Mouse (Mus musculus) right cerebral cortex, adult 2 months (tissue): ENCODE measurements around the gene Top1.

ENCODE experiments used
- DNase-seq, 2 experiments: peaks; one replicate each; pipeline ENCODE4 v3.0.0; 2021 to 2022; ENCODE audit warnings: low spot score in 2 of 2

The Top1 gene

DNA sequence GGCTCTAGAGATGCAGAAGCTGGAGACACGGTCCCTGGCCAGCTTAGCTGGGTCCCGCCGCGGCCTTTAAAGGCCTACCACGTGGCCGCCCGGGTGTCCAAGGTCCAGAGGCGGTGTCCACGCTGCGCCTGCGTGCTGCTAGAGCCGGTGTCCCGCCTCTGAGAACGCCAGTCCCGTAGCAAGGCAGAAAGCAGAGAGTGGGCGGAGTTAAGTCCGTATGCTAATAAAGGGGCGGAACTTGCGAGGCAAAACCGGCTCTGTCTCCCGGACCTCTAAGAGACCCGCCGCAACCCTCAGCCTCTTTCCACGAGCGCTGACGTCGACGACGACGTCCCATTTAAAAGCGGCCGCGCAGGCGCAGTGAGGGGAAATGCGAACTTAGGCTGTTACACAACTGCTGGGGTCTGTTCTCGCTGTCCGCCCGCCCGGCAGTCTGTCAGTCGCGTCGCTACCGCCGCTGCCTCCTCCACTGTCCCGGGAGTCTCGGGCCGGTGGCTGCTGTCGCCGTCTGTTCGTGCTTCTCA, at the start of gene Top1:
Gene Top1, plus strand, starts transcription at position 275 of the 524 bp plus-strand sequence.
- peak; percentile 96 to 98 for DNase-seq

DNA sequence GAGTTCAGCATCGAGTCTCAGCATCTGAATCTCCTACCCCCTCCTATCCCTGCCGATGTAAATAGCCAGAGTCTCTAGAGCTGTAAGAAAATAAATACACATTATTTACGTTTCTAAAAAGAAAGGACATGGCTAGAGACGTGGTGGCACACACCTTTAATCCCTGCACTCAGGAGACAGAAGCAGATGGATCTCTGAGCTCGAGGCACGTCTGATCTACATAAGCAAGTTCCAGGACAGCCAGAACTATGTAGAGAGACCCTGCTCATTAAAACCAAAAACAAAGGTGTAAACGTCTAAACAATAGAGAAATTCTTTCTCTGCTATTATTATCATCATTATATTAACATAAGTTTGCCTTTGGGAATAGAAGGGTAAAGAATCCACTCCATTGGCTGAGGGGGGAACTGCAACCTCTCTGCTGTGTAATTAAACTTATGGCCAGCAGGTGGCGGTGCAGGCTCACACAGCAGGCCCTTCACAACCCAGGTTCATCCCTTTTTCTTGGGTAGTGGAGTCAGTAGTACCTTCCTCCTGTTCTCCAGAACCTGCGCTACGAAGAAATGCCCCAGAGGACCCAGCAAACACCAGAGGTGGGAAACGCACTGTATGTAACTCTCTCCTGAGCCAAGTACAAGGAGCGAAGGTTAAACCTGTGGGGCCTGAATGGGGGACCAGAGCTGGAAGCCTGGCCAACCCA, 48.0 kb upstream of the Top1 start:
- peak; percentile 78 to 84 for DNase-seq

GRCm38 (mm10) chr2:160601805-160602204, 43.9 kb upstream of the Top1 start:
- no peak for DNase-seq

DNA sequence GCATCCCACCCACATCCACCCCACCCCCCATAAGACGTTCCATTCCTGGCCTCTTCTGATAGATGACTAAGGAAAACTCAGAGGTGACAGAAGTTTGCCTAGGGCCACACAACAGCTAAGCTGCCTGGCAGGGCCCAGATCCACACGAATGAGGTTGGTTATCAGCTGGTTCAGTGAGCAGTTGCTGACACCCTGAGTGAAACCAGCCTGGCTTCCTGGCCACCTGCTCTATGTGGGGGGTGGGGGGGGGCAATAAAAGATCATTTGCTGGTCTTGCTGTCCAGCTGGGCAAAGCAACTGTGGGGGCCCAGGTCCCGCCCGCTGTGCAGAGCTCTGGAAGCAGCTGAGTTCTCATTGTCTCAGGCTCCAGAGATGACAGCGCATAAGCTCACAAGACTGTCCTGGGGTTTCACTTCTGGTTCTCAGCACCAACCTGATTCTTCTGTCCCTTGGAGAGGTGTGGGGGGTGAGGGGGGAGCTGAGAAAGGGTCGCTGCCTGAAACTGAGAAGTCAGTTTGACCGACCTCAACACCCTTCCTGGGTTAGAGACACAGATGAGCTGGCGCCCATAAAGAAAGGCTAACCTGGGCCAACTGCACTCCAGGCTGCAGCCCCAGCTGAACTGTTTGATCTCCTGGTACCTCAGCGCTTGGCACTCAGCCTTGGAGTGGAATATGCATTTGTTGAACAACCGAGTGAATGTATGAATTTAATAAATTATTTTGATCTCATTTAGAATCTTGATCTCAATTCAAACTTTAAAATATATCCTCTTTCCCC, 42.3 kb upstream of the Top1 start:
- no peak for DNase-seq

GRCm38 (mm10) chr2:160610012-160610411, 35.7 kb upstream of the Top1 start:
- DNase-seq, result no peak

DNA sequence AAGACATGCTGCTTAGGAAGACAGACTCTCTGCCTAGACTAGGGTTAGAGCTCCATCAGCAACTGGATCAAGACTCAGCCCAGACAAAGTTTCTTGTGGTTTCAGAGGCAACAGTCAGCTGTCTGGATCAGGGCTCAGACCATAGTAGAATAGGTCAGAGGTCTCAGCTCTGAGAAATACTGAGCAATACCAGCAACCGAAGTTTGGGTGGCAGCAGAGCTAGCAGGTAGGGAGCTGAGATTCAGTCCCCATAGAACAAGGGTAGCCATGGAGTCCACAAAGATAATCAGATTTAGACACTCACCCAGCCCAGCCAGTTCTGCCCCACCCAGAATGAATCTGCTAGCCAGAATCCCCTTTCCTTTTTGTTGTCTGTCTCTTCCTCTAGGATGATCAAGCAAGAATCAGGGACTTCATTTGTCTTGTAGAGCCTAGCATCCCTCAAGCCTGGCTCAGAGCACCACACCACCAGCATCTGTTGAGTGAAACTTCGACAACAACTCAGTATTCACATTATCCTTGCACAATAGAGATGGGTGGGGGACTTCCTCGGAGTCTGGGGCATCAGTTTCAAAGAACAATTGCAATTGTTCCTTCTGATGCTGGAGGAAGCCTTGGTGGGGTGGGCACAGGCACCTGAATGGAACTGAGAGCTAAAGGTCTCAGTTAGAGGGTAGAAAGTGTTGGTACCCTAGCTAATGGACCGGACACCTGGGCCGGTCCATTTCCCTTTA, 32.3 kb upstream of the Top1 start:
- DNase-seq, result no peak

GRCm38 (mm10) chr2:160617741-160618140, 27.9 kb upstream of the Top1 start:
- DNase-seq, result no peak

DNA sequence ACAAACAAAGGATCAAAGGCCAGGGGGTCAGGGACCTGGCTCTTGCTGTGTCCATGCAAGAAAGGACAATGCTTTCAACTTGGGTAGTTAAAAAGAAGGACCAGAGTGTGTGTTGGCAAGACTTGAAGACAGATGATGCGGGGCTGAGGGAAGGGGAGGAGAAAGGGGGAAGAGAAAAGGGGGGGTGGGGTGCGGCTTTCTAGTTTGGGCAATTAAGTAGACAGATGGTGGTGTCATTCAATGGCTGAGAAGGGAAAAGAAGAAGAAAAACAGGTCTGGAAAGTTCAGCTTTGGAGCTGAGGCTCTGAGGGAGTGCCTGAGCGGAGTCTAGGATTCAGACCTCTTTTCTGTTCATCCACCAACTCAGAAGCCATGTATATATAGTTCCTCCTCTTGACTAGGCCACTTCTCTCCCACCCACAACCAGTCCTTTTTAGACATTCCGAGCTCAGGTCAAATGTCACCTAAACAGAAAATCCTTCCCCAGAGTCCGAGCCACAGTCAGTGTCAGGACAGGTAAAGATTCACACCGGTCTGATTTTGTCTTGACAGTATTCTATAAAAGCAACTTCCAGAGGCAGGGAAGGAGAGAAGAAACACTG, 27.0 kb upstream of the Top1 start:
- DNase-seq, result no peak

DNA sequence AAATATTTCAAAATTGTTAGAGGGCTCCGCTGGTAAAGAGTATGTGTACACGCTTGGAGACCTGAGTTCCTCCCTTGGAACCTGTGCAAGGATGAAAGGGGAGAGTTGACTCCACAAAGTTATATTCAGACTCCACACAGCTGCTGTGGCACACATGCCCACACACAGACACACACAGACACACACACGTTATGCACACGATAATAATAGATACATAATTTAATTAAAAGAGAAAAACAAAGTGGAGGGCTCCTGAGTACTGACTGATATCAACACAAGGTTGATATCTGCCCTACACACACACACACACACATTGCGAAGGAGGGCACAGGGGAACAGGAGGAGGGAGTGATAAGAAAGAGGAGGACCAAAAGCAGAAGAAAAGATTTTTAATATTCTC, 26.4 kb upstream of the Top1 start:
- no peak for DNase-seq

DNA sequence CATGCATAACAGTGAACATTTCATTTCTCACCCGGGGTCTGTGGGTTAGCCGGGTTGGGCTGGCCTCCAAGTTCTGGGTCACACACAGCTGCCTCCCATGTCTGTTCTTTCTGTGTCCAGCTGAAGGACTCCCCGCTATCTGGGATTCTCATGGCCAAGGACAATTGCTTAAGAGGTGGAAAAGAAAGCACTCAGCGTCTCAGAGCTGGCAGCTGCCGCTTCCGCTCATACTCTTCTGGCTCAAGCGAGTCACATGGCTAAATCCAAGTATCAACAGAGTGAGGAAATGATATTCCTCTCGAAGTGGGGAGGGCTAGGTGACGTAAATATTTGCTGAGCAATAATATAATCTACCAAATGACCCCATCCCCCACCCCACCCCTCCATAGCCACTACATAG, 25.9 kb upstream of the Top1 start:
- no peak for DNase-seq

DNA sequence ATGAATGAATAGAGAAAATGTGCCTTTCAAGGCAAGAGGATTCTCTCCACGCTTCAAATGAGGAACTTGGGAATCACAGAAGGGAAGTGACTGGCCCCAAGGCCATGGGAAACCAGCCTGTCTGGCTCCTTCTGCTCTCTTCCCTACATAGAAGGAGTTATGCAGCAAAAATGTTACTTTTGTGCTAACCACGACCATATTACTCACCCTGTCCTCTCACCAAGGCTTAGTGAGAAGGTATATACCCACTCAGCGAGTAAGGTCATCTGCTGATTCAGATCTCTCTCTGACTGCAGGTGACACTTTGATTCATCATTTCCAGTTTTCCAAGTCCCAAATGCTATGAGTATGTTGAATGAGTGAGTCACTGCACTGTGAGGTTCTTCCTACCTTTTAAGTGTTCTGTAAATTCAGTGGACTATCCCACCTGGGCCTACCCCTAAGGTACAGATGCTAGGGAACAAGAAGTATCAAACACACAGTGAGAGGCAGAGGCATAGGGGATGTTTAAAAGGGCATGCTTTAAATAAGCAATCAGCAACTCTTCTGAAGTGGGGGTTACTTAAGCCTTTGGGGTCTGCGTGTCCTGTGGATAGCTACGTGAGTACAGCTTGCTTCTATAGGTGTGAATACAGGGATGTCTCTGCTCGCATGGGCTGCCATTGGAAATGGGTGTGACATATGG, 25.3 kb upstream of the Top1 start:
- DNase-seq, result peak in 1 of 2 experiments; percentile 29

GRCm38 (mm10) chr2:160621001-160621448, 24.7 kb upstream of the Top1 start:
- DNase-seq, result no peak

- DNase-seq, result peak; percentile 48 to 67
Observed at GRCm38 (mm10) chr2:160621661-160622211, 24.0 kb upstream of the Top1 start.

DNA sequence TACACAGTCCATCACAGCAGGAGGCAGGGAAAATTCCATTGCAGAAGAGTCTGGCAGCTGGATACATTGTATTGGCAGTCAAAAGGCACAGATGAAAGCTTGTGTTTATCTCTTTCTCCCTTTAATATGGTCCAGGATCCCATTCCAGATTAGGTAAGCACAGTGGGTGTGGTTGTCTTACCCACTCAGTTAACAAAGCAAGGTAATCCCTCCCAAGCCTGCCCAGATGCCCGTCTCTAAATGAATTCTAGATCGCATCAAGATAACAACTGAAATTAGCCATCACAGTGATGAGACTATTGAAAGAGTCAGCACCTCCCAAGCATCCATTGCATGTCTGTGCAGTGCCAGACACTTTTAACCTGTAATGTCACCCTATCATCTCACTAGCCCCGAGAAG, 23.0 kb upstream of the Top1 start:
- no peak for DNase-seq

GRCm38 (mm10) chr2:160623745-160624144, 21.9 kb upstream of the Top1 start:
- DNase-seq, result no peak

DNA sequence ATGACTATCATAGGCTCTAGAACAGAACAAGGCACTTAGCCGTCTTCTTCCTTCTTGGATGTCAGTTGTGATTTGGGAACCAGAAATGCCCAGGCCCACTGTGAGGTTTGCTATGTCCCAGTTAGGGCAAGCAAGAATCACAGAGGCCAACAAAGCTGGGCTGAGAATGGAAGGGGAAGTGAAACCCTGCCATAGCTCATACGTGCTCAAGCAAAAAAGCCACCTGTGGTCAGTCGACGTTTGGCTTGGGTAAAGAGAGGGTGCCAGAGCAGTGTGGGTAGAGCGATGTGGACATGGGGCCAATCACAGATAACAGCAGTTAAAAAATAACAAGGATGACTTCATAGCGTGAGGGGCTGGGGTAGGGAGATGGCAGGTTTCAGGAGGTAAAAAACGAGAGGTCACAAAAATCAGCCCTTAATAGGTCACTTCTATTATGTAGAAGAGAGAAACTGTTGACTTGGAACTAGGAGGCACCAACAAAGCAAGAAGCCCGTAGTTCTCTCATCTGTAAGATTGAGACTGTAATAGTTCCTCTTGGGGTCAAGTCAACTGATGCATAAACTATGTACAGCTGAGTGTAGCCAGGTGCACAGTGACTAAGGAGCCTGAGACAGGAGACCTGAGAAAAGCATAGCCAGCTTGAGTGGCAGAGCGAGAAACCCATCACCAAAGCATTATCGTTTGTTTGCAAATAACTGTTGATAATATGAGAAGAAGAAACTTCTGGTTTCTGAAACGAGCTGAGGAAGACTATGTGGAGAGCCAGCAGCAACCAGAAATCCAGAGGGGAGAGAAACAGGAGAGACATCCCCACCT, 18.3 kb upstream of the Top1 start:
- DNase-seq, result no peak

- no peak for DNase-seq
Observed at GRCm38 (mm10) chr2:160628055-160628454, 17.6 kb upstream of the Top1 start.

- no peak for DNase-seq
Observed at GRCm38 (mm10) chr2:160628666-160629527, 16.8 kb upstream of the Top1 start.

DNA sequence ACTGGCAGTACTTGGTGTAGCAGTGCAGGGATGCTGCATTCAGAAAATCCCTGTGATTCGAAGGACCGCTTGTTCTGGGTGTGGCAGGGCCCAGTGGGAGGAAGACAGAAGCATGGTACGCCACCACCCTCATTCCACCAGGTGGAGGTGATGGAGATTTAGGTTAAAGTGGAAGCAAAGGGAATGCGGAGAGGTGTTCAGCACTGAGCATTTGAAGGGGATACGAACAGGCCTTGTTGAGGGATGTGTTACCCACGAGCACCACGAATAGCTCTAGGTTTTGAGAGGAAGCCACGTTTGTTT, 16.2 kb upstream of the Top1 start:
- DNase-seq, result no peak
